14 mouse cellular contexts compared by ENCODE assay signal in genomic region chr12:36385386-36385785, GRCm38 (mm10).
"Had no signal": no experiment of that assay in that cellular context is flagged by ENCODE, and none has a peak within 500 bp of the region (broad histone marks: within the 10 kb centered on the region; RNA-seq: fewer than 3 reads in every experiment).

No protein-coding gene starts in this region.

- H3K27me3 ChIP-seq: intestine, embryonic 15.5 days; midbrain, embryonic 13.5 days had no signal

- H3K9ac ChIP-seq: intestine, embryonic 15.5 days; liver, embryonic 14.5 days; midbrain, embryonic 13.5 days had no signal

- H3K9me3 ChIP-seq: intestine, embryonic 15.5 days; midbrain, embryonic 13.5 days had no signal

- H3K4me3 ChIP-seq: intestine, embryonic 15.5 days; layer of hippocampus, adult 2 months; midbrain, embryonic 13.5 days had no signal

- DNase-seq: kidney, adult 18-20 months; kidney, postnatal 10 days; kidney, postnatal 4 days; lung, adult 18-20 months; lung, postnatal 14 days; right cerebral cortex, adult 18-20 months; right cerebral cortex, postnatal 25 days; spleen, adult 18-20 months; thymus, adult 18-20 months; thymus, postnatal 14 days had no signal

- H3K4me1 ChIP-seq: intestine, embryonic 15.5 days had no signal

- H3K27ac ChIP-seq: intestine, embryonic 15.5 days; layer of hippocampus, adult 2 months; liver, embryonic 14.5 days; midbrain, embryonic 13.5 days had no signal

- H3K4me2 ChIP-seq: intestine, embryonic 15.5 days; midbrain, embryonic 13.5 days had no signal

- ATAC-seq: intestine, embryonic 15.5 days; midbrain, embryonic 13.5 days had no signal

- H3K36me3 ChIP-seq: intestine, embryonic 15.5 days; midbrain, embryonic 13.5 days had no signal
